Mouse (Mus musculus) embryonic facial prominence, embryonic 11.5 days (tissue): ENCODE results near the gene Rcan3. TPM values are rescaled to one million over a fixed set of nuclear protein-coding genes. Genes with fewer than 3 reads are reported as not detected.

Source experiments
- ATAC-seq: fragments of 200-750 bp; cut with Nextera tagmentation; replicated peaks from 2 replicates; pipeline ENCODE4 v1.8.0; 2017; ENCODE audit warnings: low read depth; ENCODE audit not compliant: insufficient number of reproducible peaks, low FRiP score, low TSS enrichment
- DNase-seq: peaks from one replicate; pipeline ENCODE4 v3.0.0-alpha.2; 2015; ENCODE audit warnings: low spot score
- H3K27ac ChIP-seq: fragments of 300-500 bp; sonication (generic); replicated peaks from 2 replicates; pipeline ENCODE4 v1.5.1; 2014; ENCODE audit warnings: mild to moderate bottlenecking, low read depth, low read length, control low read depth
- H3K27me3 ChIP-seq: fragments of 300-500 bp; sonication (generic); 2 replicates; pipeline ENCODE4 v1.6.1; 2014; ENCODE audit warnings: mild to moderate bottlenecking, low read length, moderate library complexity, mixed read lengths; ENCODE audit not compliant: control insufficient read depth, insufficient read depth
- H3K36me3 ChIP-seq: fragments of 300-500 bp; sonication (generic); replicated peaks from 2 replicates; pipeline ENCODE4 v1.6.1; 2014; ENCODE audit warnings: low read depth, mild to moderate bottlenecking, low read length, moderate library complexity, mixed read lengths; ENCODE audit not compliant: control insufficient read depth, insufficient read depth
- H3K4me1 ChIP-seq: fragments of 300-500 bp; sonication (generic); 2 replicates; pipeline ENCODE4 v1.6.1; 2014; ENCODE audit warnings: low read length, mixed read lengths; ENCODE audit not compliant: control insufficient read depth, insufficient read depth
- H3K4me2 ChIP-seq: fragments of 300-500 bp; sonication (generic); 2 replicates; pipeline ENCODE4 v1.6.1; 2014; ENCODE audit warnings: low read depth, mild to moderate bottlenecking, control low read depth, low read length, moderate library complexity
- H3K4me3 ChIP-seq: fragments of 300-500 bp; sonication (generic); 2 replicates; pipeline ENCODE4 v1.5.1; 2014; ENCODE audit warnings: low read depth, low read length, control low read depth
- H3K9ac ChIP-seq: fragments of 300-500 bp; sonication (generic); replicated peaks from 2 replicates; pipeline ENCODE4 v1.6.1; 2014; ENCODE audit warnings: mild to moderate bottlenecking, control low read depth, low read length
- H3K9me3 ChIP-seq: fragments of 300-500 bp; sonication (generic); replicated peaks from 2 replicates; pipeline ENCODE4 v1.6.1; 2016; ENCODE audit warnings: mild to moderate bottlenecking, low read length, inconsistent platforms, mixed read lengths; ENCODE audit not compliant: control insufficient read depth
- WGBS: fragments of 180-500 bp; shearing (Covaris S2); extraction: QIAGEN DNeasy Blood & Tissue Kit; methylation state at CpG from one replicate; pipeline ENCODE4 v1.1.7; 2014; 5-methylcytosine and 5-hydroxymethylcytosine counted together
- microRNA counts: library from miRNA; unstranded; fragments of <30 nt; microRNA quantifications from one replicate; lab custom pipeline; 2016
- microRNA-seq: library from miRNA; unstranded; fragments of <30 nt; microRNA quantifications from one replicate; pipeline ENCODE4, GENCODE M21; 2016; ENCODE audit warnings: borderline number of aligned reads
- polyA plus RNA-seq: library from polyadenylated mRNA; unstranded; fragments of >200 nt; fragmentation: Nextera tagmentation; extraction: Ambion mirVana; gene quantifications from 2 replicates; pipeline ENCODE4 v1.2.1, GENCODE M21; 2014

Gene Rcan3
- polyA plus RNA-seq, 1 experiment from 2014 or later = 10.7 TPM

- 0 out of 2 replicates have a peak, but pooled peaks cover 2% of the 10 kb centered on the region for H3K9me3 ChIP-seq
- H3K4me3 ChIP-seq = no peak overlapping the region
- no peak overlapping the region for H3K9ac ChIP-seq
- no peaks in the 10 kb centered on the region for H3K27me3 ChIP-seq
- ATAC-seq = no peak
- H3K36me3 ChIP-seq = no peaks in the 10 kb centered on the region
- no peak overlapping the region for H3K27ac ChIP-seq
- H3K4me2 ChIP-seq = no peak overlapping the region
- WGBS = 62% methylated on average over 3 of the region's 3 CpGs
- H3K4me1 ChIP-seq = no peaks in the 10 kb centered on the region
- DNase-seq = no peak
Measured at GRCm38 (mm10) chr4:135375444-135375843, 58.2 kb downstream of the Rcan3 start.

DNA sequence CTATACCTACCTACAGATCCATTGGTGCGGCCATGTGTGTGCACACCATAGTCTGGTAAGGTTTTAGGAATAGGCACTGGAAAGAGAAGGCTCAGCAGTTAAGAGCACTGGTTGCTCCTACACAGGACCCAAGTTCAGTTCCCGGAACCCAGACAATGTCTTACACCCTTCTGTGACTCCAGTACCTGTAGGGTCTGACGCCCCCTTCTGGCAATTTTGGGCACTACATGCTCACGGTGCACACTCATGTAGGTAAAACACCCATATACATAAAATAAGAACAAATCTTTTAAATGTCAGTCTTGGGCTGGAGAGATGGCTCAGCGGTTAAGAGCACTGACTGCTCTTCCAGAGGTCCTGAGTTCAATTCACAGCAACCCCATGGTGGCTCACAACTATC is 60.4 kb downstream of the Rcan3 start:
- Histone ChIP-seq H3K9me3 (0 out of 2 replicates have a peak, but pooled peaks cover 2% of the 10 kb centered on the region), H3K27me3 (no peaks in the 10 kb centered on the region), H3K4me3 (no peak overlapping the region), H3K9ac (no peak overlapping the region), H3K4me2 (no peak overlapping the region), H3K27ac (no peak overlapping the region), H3K36me3 (no peaks in the 10 kb centered on the region), H3K4me1 (no peaks in the 10 kb centered on the region)
- DNase-seq (no peak), ATAC-seq (no peak)
- 84% methylated on average over 5 of the region's 5 CpGs for WGBS

DNA sequence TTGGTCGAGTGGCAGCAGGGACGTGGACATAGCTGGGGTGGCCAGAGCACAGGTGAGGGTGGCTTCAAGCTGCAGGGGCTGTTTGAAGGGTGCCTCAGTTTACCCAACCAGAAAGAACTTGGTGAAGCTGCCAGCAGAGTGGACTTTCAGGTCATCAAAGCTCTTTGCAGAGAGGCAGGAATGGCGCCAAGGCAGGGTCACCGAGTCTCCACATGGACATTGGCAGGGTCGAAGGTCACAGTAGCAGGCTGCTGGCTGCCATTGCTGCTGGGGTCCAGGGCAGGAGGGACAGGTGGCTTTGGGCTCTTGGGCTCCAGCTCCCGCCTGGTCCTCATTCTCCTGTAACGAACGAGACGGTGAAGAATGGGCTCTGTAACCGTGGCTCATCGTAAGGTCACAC is 63.3 kb downstream of the Rcan3 start:
- H3K27me3 ChIP-seq = no peaks in the 10 kb centered on the region
- DNase-seq (no peak), ATAC-seq (no peak)
- H3K4me2 ChIP-seq = no peak overlapping the region
- H3K9me3 ChIP-seq = 0 out of 2 replicates have a peak, but pooled peaks cover 1% of the 10 kb centered on the region
- no peaks in the 10 kb centered on the region for H3K36me3 ChIP-seq
- H3K4me1 ChIP-seq = no peaks in the 10 kb centered on the region
- H3K4me3 ChIP-seq = no peak overlapping the region
- WGBS = 62% methylated on average over 11 of the region's 11 CpGs
- H3K9ac ChIP-seq = no peak overlapping the region
- H3K27ac ChIP-seq = no peak overlapping the region

- Histone ChIP-seq H3K9ac (no peak overlapping the region), H3K27ac (no peak overlapping the region), H3K4me3 (no peak overlapping the region), H3K4me2 (no peak overlapping the region), H3K36me3 (no peaks in the 10 kb centered on the region), H3K27me3 (no peaks in the 10 kb centered on the region), H3K4me1 (no peaks in the 10 kb centered on the region), H3K9me3 (no peaks in the 10 kb centered on the region)
- ATAC-seq = no peak
- WGBS = 24% methylated on average over 6 of the region's 6 CpGs
- no peak for DNase-seq
Measured at GRCm38 (mm10) chr4:135362828-135363227, 70.8 kb downstream of the Rcan3 start.

MicroRNA genes within 50 kb of the gene (microRNA counts, 519-probe panel; counts per million panel counts)
- not detected for microRNA mmu-miR-700 (lab: Ali Mortazavi, UCI)

Small RNA genes within 50 kb of the gene (microRNA-seq; reads per million reads assigned to microRNA genes)
- 219 reads per million, percentile 53 among the genes with 10 or more reads in this experiment for gene Mir700

Other genes starting within 250 kb of the Rcan3 start
- 148 and 156 TPM in 2 replicates for gene Clic4, start 161.0 kb downstream of the Rcan3 start, polyA plus RNA-seq
- 245 and 269 TPM in 2 replicates for gene Srrm1, start 80.5 kb downstream of the Rcan3 start, polyA plus RNA-seq
- gene Ncmap, start 35.6 kb downstream of the Rcan3 start, polyA plus RNA-seq = 0.72 and 1.3 TPM in 2 replicates
- gene Stpg1, start 60.9 kb upstream of the Rcan3 start, polyA plus RNA-seq = 0.08 and 0.32 TPM in 2 replicates
- 2.6 and 3.0 TPM in 2 replicates for gene Nipal3, start 61.2 kb upstream of the Rcan3 start, polyA plus RNA-seq
- gene Grhl3, start 139.8 kb upstream of the Rcan3 start, polyA plus RNA-seq = 10.1 and 13.0 TPM in 2 replicates